Mouse (Mus musculus): ENCODE measurements around the gene Inhbb. TPM values are rescaled to one million over a fixed set of nuclear protein-coding genes. Genes with fewer than 3 reads are reported as not detected.

Inhbb gene
- polyA plus RNA-seq, 1 experiment from 2014 or later = 0.08 TPM

GRCm38 (mm10) chr1:119442901-119443300, 20.9 kb upstream of the Inhbb start:
- Histone ChIP-seq H3K4me1 (peaks cover 6% of the 10 kb centered on the region), H3K27ac (no peak overlapping the region), H3K36me3 (no peaks in the 10 kb centered on the region), H3K4me3 (no peak overlapping the region), H3K9me3 (no peaks in the 10 kb centered on the region), H3K27me3 (ENCODE audit: insufficient read depth, poor library complexity, severe bottlenecking) (no peaks in the 10 kb centered on the region)
- 86% methylated on average over 9 of the region's 9 CpGs for WGBS
- no peak for DNase-seq (ENCODE audit: low spot score)

GRCm38 (mm10) chr1:119438105-119438637, 16.1 kb upstream of the Inhbb start:
- H3K9me3 ChIP-seq = no peaks in the 10 kb centered on the region
- 88% methylated on average over 9 of the region's 9 CpGs for WGBS
- H3K4me1 ChIP-seq = no peaks in the 10 kb centered on the region
- no peaks in the 10 kb centered on the region for H3K36me3 ChIP-seq
- H3K27me3 ChIP-seq (ENCODE audit: insufficient read depth, poor library complexity, severe bottlenecking) = no peaks in the 10 kb centered on the region
- DNase-seq (ENCODE audit: low spot score) = no peak
- no peak overlapping the region for H3K4me3 ChIP-seq
- no peak overlapping the region for H3K27ac ChIP-seq

GRCm38 (mm10) chr1:119437401-119437800, 15.4 kb upstream of the Inhbb start:
- Histone ChIP-seq H3K27me3 (ENCODE audit: insufficient read depth, poor library complexity, severe bottlenecking) (no peaks in the 10 kb centered on the region), H3K4me3 (no peak overlapping the region), H3K9me3 (no peaks in the 10 kb centered on the region), H3K36me3 (no peaks in the 10 kb centered on the region), H3K4me1 (no peaks in the 10 kb centered on the region), H3K27ac (no peak overlapping the region)
- DNase-seq (ENCODE audit: low spot score) = no peak
- 85% methylated on average over 6 of the region's 6 CpGs for WGBS

GRCm38 (mm10) chr1:119424141-119424860, 2.3 kb upstream of the Inhbb start:
- no peak for DNase-seq (ENCODE audit: low spot score)
- Histone ChIP-seq H3K4me1 (peaks cover 38% of the 10 kb centered on the region), H3K27me3 (ENCODE audit: insufficient read depth, poor library complexity, severe bottlenecking) (peaks cover 70% of the 10 kb centered on the region), H3K9me3 (no peaks in the 10 kb centered on the region), H3K4me3 (no peak overlapping the region), H3K27ac (no peak overlapping the region), H3K36me3 (no peaks in the 10 kb centered on the region)
- 14% methylated on average over 6 of the region's 6 CpGs for WGBS

DNA sequence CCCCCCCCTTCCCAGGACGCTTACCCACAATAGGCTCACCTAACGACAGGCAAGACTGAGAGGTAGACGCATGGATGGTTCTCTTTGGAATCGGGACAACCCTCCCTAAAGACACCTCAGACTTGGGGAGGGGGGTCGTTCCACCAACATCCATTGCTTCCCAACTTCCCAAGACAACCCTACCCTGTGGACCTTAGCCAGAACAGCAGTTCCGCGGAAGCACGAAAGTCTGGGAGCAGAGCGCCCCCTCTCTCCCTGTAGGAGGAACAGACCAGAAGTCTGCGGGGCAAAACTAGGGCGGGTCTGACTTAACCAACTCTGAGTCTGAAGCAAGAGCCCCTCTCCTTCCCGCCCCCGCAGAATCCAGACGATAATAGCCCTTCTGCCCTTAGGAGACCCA, 1.5 kb upstream of the Inhbb start:
- no peaks in the 10 kb centered on the region for H3K36me3 ChIP-seq
- H3K9me3 ChIP-seq = no peaks in the 10 kb centered on the region
- DNase-seq (ENCODE audit: low spot score) = no peak
- WGBS = 5% methylated on average over 14 of the region's 14 CpGs
- H3K4me1 ChIP-seq = peaks cover 44% of the 10 kb centered on the region
- no peak overlapping the region for H3K4me3 ChIP-seq
- peaks cover 78% of the 10 kb centered on the region for H3K27me3 ChIP-seq (ENCODE audit: insufficient read depth, poor library complexity, severe bottlenecking)
- H3K27ac ChIP-seq = no peak overlapping the region

DNA sequence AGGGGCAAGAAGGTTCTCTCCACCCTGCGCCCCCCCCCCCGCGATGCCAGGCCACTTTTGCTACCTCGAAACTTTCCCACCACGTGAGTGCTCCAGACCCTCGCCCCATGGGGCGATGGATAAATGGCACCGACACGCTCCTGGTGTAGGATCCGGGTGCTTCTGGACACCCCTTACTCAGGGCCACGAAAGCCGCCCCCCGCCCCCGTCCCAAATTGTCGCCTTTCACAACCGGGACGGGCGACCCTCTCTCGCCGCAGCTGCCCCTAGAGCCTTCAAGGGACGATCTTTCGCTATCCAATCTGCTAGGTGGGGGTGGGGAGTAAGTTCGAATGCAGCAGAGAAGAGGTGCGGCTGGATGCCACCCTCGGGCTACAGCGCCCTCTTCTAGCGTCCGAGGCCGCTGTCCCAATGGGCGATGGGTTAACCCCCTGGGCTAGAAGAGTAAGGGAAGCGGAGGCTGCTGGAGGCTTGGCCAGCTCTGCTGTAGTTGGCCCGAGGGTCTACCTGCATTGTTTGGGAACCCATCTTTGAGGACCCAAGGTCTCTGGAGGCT, 490 bp upstream of the Inhbb start:
- H3K9me3 ChIP-seq = no peaks in the 10 kb centered on the region
- no peak overlapping the region for H3K27ac ChIP-seq
- peaks cover 88% of the 10 kb centered on the region for H3K27me3 ChIP-seq (ENCODE audit: insufficient read depth, poor library complexity, severe bottlenecking)
- H3K4me3 ChIP-seq = peak overlapping the region; percentile 73
- no peaks in the 10 kb centered on the region for H3K36me3 ChIP-seq
- 1% methylated on average over 32 of the region's 32 CpGs for WGBS
- H3K4me1 ChIP-seq = peaks cover 44% of the 10 kb centered on the region
- DNase-seq (ENCODE audit: low spot score) = no peak

DNA sequence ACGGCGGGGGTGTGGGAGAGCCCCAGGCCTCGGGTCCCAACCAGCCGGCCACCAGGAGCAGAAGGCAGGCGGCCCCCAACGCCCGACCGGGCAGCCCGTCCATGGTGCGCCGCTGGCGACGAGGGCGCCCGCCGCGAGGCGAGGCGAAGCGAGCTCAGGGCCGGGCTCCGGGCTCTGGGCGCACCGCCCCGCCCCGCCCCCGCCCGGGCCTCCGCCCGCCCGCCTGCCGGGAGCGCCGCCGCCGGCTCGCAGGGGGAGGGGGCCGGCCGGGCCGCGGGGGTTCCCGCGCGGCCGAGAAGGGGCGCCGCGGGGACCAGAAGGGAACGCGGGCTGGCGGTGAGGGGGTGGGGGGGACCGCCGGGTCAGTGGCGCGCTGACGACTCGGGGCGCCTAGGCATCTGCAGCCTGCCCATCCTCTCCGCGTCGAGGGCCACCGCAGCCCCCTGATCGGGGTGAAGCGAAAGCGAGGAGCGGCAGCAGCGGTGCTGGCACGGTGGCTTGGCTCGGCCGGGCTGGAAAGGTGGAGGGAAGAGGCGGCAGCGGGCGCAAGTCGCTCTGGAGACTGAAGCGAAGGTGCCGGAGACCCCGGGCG, 968 bp downstream of the Inhbb start:
- Histone ChIP-seq H3K4me3 (peak overlapping the region; percentile 73), H3K27me3 (ENCODE audit: insufficient read depth, poor library complexity, severe bottlenecking) (peaks cover 100% of the 10 kb centered on the region), H3K27ac (peak overlapping the region; percentile 69), H3K36me3 (no peaks in the 10 kb centered on the region), H3K9me3 (no peaks in the 10 kb centered on the region), H3K4me1 (peaks cover 44% of the 10 kb centered on the region)
- no peak for DNase-seq (ENCODE audit: low spot score)
- WGBS = under 1% methylated on average over 76 of the region's 78 CpGs

- H3K36me3 ChIP-seq = no peaks in the 10 kb centered on the region
- peaks cover 96% of the 10 kb centered on the region for H3K27me3 ChIP-seq (ENCODE audit: insufficient read depth, poor library complexity, severe bottlenecking)
- peak overlapping the region; percentile 73 for H3K4me3 ChIP-seq
- WGBS = 2% methylated on average over 76 of the region's 76 CpGs
- H3K9me3 ChIP-seq = no peaks in the 10 kb centered on the region
- DNase-seq (ENCODE audit: low spot score) = no peak
- H3K27ac ChIP-seq = peak overlapping the region; percentile 69
- H3K4me1 ChIP-seq = peaks cover 44% of the 10 kb centered on the region
Observed at GRCm38 (mm10) chr1:119420189-119420983, 1.7 kb downstream of the Inhbb start.

DNA sequence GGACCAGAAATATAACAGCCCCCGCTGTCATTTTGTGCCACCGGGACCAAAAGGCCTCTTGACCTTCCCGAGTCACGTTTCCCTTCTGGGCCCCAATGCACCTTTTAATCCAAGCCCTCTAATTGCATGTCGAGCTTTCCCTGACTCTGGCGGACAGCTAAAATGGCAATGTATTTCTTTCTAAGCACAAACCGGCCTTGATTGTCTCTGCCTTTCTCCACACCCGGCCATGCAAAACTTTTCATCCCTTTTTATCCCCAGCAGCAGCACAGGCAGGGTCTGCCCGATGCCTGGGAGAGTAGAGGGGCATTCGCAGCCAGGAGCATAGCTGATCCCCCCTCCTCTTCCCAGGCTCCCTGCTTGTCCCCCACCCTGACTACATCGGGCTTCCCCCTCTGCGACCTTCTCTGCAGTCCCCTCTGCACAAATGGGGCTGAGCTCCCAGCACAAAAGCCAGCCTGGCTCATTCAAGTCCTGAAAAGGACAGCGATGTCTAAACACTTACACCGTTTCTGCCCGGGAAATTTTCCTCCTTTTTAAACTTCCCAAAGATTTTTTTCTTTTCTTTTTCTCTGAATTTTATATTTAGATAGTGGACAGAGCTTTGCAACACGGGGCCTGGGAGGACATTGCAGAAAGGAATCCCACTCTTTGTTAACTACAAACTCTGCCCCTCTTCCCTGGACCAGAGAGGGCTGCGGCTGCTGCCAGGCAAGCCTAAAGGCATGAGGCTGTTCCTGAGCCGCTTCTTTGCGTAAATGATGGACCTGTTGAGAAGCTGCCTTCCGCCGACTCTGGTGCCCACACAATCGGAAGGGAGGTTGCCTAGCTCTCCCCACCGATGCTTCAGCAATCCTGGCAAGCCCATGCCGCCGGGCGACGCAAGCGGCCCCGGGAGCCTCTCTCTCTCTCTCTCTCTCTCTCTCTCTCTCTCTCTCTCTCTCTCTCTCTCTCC, 2.6 kb downstream of the Inhbb start:
- WGBS = 6% methylated on average over 29 of the region's 29 CpGs
- 0 out of 2 replicates have a peak overlapping the region, but pooled peaks have one; percentile 69 for H3K27ac ChIP-seq
- H3K27me3 ChIP-seq (ENCODE audit: insufficient read depth, poor library complexity, severe bottlenecking) = peaks cover 95% of the 10 kb centered on the region
- no peak for DNase-seq (ENCODE audit: low spot score)
- peaks cover 44% of the 10 kb centered on the region for H3K4me1 ChIP-seq
- peak overlapping the region; percentile 73 for H3K4me3 ChIP-seq
- H3K9me3 ChIP-seq = no peaks in the 10 kb centered on the region
- H3K36me3 ChIP-seq = no peaks in the 10 kb centered on the region

DNA sequence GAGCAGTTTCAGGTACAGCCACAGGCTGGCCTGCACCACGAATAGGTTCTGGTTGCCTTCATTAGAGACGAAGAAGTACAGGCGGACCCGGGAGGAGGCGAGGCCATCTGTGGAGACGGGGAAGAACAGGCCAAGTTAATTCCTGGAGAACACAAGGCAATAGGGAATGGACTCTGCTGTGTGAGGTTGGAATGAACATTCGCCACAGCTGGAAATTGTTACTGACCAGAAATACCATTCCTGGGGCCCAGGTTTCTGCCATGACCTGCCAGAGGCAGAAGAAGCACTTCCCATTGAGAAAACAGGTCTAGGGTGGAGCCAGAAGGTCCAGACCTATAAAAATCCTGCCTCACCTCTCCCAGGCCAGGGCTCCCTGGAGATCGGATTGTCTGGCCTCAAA, 4.1 kb downstream of the Inhbb start:
- peaks cover 41% of the 10 kb centered on the region for H3K4me1 ChIP-seq
- H3K27me3 ChIP-seq (ENCODE audit: insufficient read depth, poor library complexity, severe bottlenecking) = peaks cover 93% of the 10 kb centered on the region
- WGBS = 59% methylated on average over 8 of the region's 8 CpGs
- H3K4me3 ChIP-seq = no peak overlapping the region
- H3K9me3 ChIP-seq = no peaks in the 10 kb centered on the region
- no peak overlapping the region for H3K27ac ChIP-seq
- H3K36me3 ChIP-seq = no peaks in the 10 kb centered on the region
- no peak for DNase-seq (ENCODE audit: low spot score)

- Histone ChIP-seq H3K4me1 (peaks cover 37% of the 10 kb centered on the region), H3K9me3 (no peaks in the 10 kb centered on the region), H3K27me3 (ENCODE audit: insufficient read depth, poor library complexity, severe bottlenecking) (peaks cover 88% of the 10 kb centered on the region), H3K4me3 (no peak overlapping the region), H3K27ac (no peak overlapping the region), H3K36me3 (no peaks in the 10 kb centered on the region)
- 67% methylated on average over 20 of the region's 20 CpGs for WGBS
- no peak for DNase-seq (ENCODE audit: low spot score)
Observed at GRCm38 (mm10) chr1:119417542-119417941, 4.5 kb downstream of the Inhbb start.

GRCm38 (mm10) chr1:119416610-119417009, 5.4 kb downstream of the Inhbb start:
- peaks cover 79% of the 10 kb centered on the region for H3K27me3 ChIP-seq (ENCODE audit: insufficient read depth, poor library complexity, severe bottlenecking)
- no peaks in the 10 kb centered on the region for H3K36me3 ChIP-seq
- H3K27ac ChIP-seq = no peak overlapping the region
- 75% methylated on average over 8 of the region's 8 CpGs for WGBS
- H3K9me3 ChIP-seq = no peaks in the 10 kb centered on the region
- H3K4me3 ChIP-seq = no peak overlapping the region
- no peak for DNase-seq (ENCODE audit: low spot score)
- H3K4me1 ChIP-seq = peaks cover 28% of the 10 kb centered on the region
